Mouse (Mus musculus): ENCODE results near the gene Cops9. TPM values are rescaled to one million over a fixed set of nuclear protein-coding genes. Genes with fewer than 3 reads are reported as not detected.

Gene Cops9
- polyA plus RNA-seq, 1 experiment: 107 TPM

DNA sequence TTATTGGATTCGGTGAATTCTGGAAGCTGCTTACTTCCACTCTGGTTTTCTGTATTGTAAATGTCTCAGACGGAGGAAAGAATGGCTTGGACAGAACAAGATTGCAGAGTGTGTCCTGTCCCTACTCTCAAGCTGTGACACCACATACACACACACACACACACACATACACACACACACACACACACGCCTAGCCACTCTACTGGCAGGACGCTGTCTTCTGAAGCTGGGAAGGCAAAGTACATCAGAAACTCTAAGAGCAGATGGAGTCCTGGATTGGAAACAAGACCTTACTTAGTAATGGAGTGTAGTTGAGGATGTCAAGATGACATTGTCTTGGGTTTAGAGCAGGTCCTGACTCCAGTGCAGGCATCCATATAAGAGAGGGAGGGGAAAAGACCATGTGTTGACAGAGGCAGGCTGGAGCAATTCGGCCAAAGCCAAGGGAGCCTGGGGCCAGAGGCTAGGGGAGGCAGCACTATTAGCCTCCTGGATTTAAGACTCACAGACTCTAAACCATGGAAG lies 31.5 kb upstream of the Cops9 start:
- TF ChIP-seq POLR2A (IDR thresholded peaks at IDR 0.05; ENCODE audit: borderline replicate concordance, extremely low read depth, low read depth, low read length): no peak
- no peak for TF ChIP-seq CTCF (IDR thresholded peaks at IDR 0.05; ENCODE audit: insufficient read depth, low read length)
- DNase-seq: no peak
- no peak overlapping the region for H3K4me3 ChIP-seq (replicated peaks; ENCODE audit: extremely low read depth, low read depth, low read length)
- no peaks in the 10 kb centered on the region for H3K4me1 ChIP-seq (ENCODE audit: control insufficient read depth, insufficient read depth, low read length)
- WGBS: 79% methylated on average over 5 of the region's 5 CpGs

GRCm38 (mm10) chr1:92671326-92671725 lies 29.5 kb upstream of the Cops9 start:
- Histone ChIP-seq H3K4me1 (ENCODE audit: control insufficient read depth, insufficient read depth, low read length) (no peaks in the 10 kb centered on the region), H3K4me3 (replicated peaks; ENCODE audit: extremely low read depth, low read depth, low read length) (no peak overlapping the region)
- 68% methylated on average over 4 of the region's 4 CpGs for WGBS
- TF ChIP-seq POLR2A (IDR thresholded peaks at IDR 0.05; ENCODE audit: borderline replicate concordance, extremely low read depth, low read depth, low read length) (no peak), CTCF (IDR thresholded peaks at IDR 0.05; ENCODE audit: insufficient read depth, low read length) (no peak)
- DNase-seq: no peak

GRCm38 (mm10) chr1:92669430-92669829 lies 27.6 kb upstream of the Cops9 start:
- WGBS: 77% methylated on average over 3 of the region's 3 CpGs
- Histone ChIP-seq H3K4me1 (ENCODE audit: control insufficient read depth, insufficient read depth, low read length) (no peaks in the 10 kb centered on the region), H3K4me3 (replicated peaks; ENCODE audit: extremely low read depth, low read depth, low read length) (no peak overlapping the region)
- no peak for DNase-seq
- TF ChIP-seq CTCF (IDR thresholded peaks at IDR 0.05; ENCODE audit: insufficient read depth, low read length) (no peak), POLR2A (IDR thresholded peaks at IDR 0.05; ENCODE audit: borderline replicate concordance, extremely low read depth, low read depth, low read length) (no peak)

GRCm38 (mm10) chr1:92667106-92667505 lies 25.3 kb upstream of the Cops9 start:
- no peak for TF ChIP-seq POLR2A (IDR thresholded peaks at IDR 0.05; ENCODE audit: borderline replicate concordance, extremely low read depth, low read depth, low read length)
- no peak for TF ChIP-seq CTCF (IDR thresholded peaks at IDR 0.05; ENCODE audit: insufficient read depth, low read length)
- 53% methylated on average over 6 of the region's 6 CpGs for whole genome bisulfite sequencing
- H3K4me1 ChIP-seq (ENCODE audit: control insufficient read depth, insufficient read depth, low read length): no peaks in the 10 kb centered on the region
- H3K4me3 ChIP-seq (replicated peaks; ENCODE audit: extremely low read depth, low read depth, low read length): no peak overlapping the region
- DNase-seq: no peak

DNA sequence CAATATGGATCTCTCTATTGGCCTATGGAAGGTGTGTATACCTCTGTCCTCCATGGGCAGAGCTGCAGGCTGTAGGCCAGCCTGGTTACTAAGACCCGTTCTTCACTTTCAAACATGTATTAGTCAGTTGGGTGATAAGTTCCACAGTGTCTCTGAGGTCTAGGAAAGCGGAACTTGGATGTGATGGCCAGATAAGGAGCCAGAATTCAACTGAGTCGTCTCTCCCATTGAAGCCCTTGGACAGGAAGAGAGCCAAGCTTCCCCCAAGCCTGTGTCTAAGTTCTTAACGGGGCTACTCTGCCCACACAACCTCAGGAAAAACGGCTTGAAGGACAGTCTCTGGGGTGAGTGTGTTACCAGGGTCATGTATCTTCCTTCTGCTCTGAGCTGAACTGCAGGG lies 17.6 kb upstream of the Cops9 start:
- no peaks in the 10 kb centered on the region for H3K4me1 ChIP-seq (ENCODE audit: control insufficient read depth, insufficient read depth, low read length)
- WGBS: 32% methylated on average over 5 of the region's 5 CpGs
- no peak for DNase-seq
- H3K4me3 ChIP-seq (replicated peaks; ENCODE audit: extremely low read depth, low read depth, low read length): no peak overlapping the region
- TF ChIP-seq POLR2A (IDR thresholded peaks at IDR 0.05; ENCODE audit: borderline replicate concordance, extremely low read depth, low read depth, low read length) (no peak), CTCF (IDR thresholded peaks at IDR 0.05; ENCODE audit: insufficient read depth, low read length) (no peak)

GRCm38 (mm10) chr1:92657025-92657820 lies 15.4 kb upstream of the Cops9 start:
- 74% methylated on average over 11 of the region's 11 CpGs for WGBS
- H3K4me3 ChIP-seq (replicated peaks; ENCODE audit: extremely low read depth, low read depth, low read length): no peak overlapping the region
- no peak for DNase-seq
- no peaks in the 10 kb centered on the region for H3K4me1 ChIP-seq (ENCODE audit: control insufficient read depth, insufficient read depth, low read length)
- TF ChIP-seq CTCF (IDR thresholded peaks at IDR 0.05; ENCODE audit: insufficient read depth, low read length) (no peak), POLR2A (IDR thresholded peaks at IDR 0.05; ENCODE audit: borderline replicate concordance, extremely low read depth, low read depth, low read length) (no peak)

DNA sequence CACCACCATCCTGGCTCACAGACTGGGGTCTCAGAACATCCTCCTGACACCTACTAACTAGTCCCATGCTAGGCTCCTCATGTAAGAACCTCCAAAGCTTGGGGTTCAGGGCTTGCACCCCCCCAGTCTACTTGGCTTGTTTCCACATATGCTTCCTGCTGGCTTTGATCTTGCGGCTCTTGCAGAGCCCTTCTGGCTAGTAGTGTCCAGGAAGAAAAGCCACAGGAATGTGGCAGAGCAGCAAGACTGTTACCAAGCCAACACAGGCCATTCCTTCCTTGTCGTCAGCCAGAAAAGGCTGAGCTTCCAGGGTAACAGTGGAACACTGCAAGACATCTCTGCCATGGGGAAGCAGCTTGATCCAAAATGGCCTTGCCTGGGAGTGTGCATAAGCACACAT lies 12.9 kb upstream of the Cops9 start:
- WGBS: 27% methylated on average over 2 of the region's 2 CpGs
- H3K4me1 ChIP-seq (ENCODE audit: control insufficient read depth, insufficient read depth, low read length): no peaks in the 10 kb centered on the region
- no peak for DNase-seq

DNA sequence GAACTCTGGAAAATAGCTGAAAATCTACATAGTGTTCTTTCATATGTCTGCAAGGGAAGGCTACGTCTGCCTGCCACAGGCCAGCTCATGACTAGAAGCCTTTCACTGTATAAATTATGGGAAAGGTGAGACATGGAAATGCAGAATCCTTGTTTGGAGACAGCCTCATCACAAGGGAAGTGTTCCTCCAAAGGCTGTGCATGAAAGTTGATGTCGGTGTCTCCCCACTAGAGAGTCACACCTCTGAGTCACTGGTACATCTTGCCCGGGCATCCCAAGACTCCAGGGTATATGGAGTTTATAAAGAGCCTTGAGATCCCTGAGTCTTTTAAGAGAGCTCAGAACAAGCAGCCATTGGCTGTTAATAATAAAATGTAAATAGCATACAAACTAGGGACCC lies 11.4 kb upstream of the Cops9 start:
- Histone ChIP-seq H3K4me1 (ENCODE audit: control insufficient read depth, insufficient read depth, low read length) (no peaks in the 10 kb centered on the region), H3K4me3 (replicated peaks; ENCODE audit: extremely low read depth, low read depth, low read length) (no peak overlapping the region)
- DNase-seq: no peak
- TF ChIP-seq POLR2A (IDR thresholded peaks at IDR 0.05; ENCODE audit: borderline replicate concordance, extremely low read depth, low read depth, low read length): no peak
- TF ChIP-seq CTCF (IDR thresholded peaks at IDR 0.05; ENCODE audit: insufficient read depth, low read length): no peak
- 88% methylated on average over 3 of the region's 3 CpGs for WGBS

More for the DNA sequence above, 12.9 kb upstream of the Cops9 start:
- TF ChIP-seq POLR2A (IDR thresholded peaks at IDR 0.05; ENCODE audit: borderline replicate concordance, extremely low read depth, low read depth, low read length) (no peak), CTCF (IDR thresholded peaks at IDR 0.05; ENCODE audit: insufficient read depth, low read length) (no peak)
- H3K4me3 ChIP-seq (replicated peaks; ENCODE audit: extremely low read depth, low read depth, low read length): no peak overlapping the region

GRCm38 (mm10) chr1:92651467-92651866 lies 9.7 kb upstream of the Cops9 start:
- TF ChIP-seq POLR2A (IDR thresholded peaks at IDR 0.05; ENCODE audit: borderline replicate concordance, extremely low read depth, low read depth, low read length): no peak
- no peak for TF ChIP-seq CTCF (IDR thresholded peaks at IDR 0.05; ENCODE audit: insufficient read depth, low read length)
- whole genome bisulfite sequencing: 72% methylated on average over 3 of the region's 3 CpGs
- Histone ChIP-seq H3K4me1 (ENCODE audit: control insufficient read depth, insufficient read depth, low read length) (no peaks in the 10 kb centered on the region), H3K4me3 (replicated peaks; ENCODE audit: extremely low read depth, low read depth, low read length) (no peak overlapping the region)
- no peak for DNase-seq

GRCm38 (mm10) chr1:92648673-92649072 lies 6.9 kb upstream of the Cops9 start, which contains the start of gene Otos:
Gene Otos, minus strand, starts transcription at chr1:92648841.
- WGBS: 20% methylated on average over 8 of the region's 8 CpGs
- peak; percentile 38 for DNase-seq
- H3K4me3 ChIP-seq (replicated peaks; ENCODE audit: extremely low read depth, low read depth, low read length): no peak within 1 kb of the TSS

More at GRCm38 (mm10) chr1:92648673-92649072, 6.9 kb upstream of the Cops9 start, which contains the start of gene Otos:
- no peaks in the 10 kb centered on the region for H3K4me1 ChIP-seq (ENCODE audit: control insufficient read depth, insufficient read depth, low read length)
- TF ChIP-seq CTCF (IDR thresholded peaks at IDR 0.05; ENCODE audit: insufficient read depth, low read length): peak; percentile 74
- no peak for TF ChIP-seq POLR2A (IDR thresholded peaks at IDR 0.05; ENCODE audit: borderline replicate concordance, extremely low read depth, low read depth, low read length)

Measured in lung, adult 2 months (tissue).